Mouse (Mus musculus) left cerebral cortex, adult 11 months (tissue): ENCODE results near the gene Lrriq1.

Source experiments
- DNase-seq: peaks from one replicate; pipeline ENCODE4 v3.0.0; 2022; ENCODE audit warnings: low spot score

Gene Lrriq1

DNA sequence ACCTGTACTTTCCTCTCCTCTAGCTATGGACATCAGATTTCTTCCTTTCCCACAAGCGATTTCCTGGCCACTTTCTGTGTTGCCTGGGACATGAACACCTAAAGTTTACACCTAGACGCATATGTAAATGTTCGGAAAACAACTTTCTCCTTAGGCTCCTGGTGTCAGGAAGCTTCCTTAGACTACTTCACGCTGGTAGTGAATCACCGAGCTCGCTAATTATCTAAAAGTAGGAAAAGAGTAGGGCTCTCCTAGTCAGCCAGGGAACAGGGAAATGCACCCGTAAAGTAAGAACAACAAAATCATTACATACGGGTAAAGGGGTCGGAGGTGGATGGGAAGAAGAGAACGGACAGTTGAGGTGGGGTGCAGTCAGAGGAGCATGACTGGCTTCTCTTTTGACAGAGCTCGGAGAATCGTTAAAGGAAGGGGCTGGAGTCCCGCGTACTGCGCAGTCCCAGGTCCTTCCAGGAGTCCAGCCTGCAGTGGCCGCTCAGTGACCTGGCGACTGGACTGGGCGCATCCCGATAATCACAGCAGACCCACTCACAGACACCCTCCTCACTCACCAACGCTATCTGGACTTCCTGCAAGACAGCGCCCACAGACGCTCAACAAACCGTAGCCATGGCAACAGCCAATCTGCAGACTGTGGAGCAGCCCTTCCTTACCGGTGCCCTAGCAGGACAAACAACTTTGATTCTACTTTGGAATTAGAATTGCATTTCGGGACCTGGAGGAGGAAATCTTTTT, at the start of gene Lrriq1:
Gene Lrriq1 (minus strand): TSS at position 616 of the 753 bp plus-strand sequence.
- DNase-seq, result peak; percentile 80

DNA sequence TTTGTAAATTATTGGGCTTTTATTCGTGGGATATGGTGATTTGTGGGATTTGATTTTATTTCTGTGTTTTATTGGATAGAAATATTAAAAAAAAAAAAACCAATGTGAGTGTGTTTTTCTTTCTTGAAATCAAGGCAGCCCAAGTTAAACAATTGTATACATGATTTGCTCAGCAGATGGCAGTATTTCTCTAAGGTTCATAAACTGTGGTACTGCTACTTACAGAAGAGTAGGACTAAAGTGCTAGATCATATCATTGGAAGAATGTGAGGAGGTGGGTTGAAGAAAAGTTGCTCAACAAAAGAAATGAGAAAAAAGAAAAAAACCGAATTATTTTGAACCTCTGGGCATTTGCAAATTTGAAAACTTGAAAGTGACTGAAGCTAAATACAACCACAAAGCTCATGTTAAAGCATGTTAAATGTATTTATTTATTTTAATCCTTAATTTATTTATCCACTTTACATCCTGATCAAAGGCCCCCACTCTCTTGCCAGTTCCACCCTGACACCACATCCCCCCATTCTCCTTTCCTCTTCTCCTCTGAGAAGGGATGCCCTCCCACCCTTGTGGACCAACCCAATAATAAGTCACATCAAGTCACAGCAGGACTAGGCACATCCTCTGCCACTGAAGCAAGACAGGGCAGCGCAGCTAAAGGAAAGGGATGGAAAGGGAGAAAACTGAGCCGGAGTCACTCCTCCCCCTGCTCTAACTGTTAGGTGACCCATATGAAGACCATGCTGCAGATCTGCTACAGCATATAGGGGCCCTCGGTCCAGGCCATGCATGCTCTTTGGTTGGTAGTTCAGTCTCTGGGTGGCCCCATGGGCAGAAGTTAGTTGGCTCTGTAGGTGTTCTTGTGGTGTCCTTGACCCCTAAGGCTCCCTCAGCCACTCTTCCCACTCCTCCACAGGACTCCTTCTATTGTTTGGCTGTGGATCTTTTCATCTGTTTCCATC, 18.0 kb upstream of the Lrriq1 start:
- peak; percentile 24 for DNase-seq

DNA sequence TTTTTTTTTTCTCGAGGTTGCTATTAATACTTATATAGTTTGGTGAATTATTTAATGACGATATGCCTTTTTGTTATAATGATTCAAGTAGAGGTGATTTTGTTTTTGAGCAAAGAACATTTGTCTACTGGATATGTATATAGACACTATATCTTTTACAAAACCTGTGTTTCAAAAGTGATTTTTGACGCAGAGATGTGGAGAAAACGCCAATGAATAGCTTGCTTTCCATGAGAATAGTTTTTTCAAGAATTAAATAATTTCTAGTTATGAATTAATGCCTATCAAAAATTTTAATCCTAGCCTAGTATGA, 294 bp upstream of the Lrriq1 start:
- DNase-seq, result no peak

DNA sequence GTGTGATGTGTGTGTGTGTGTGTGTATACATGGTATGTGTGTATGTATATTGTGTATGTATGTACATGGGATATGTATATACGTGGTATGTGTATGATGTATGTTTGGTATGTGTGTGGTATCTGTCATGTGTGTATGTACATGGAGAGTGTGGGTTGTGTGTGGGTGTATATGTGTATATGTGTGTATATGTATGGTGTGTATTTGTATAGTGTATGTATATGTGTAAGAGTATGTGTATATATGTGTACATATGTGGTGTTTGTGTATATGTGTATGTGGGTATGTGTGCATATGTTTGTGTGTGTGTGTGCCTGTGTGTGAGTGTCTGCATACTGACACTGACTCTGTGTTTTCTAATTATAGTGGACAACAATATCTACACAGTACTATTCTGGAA, 9.5 kb downstream of the Lrriq1 start:
- no peak for DNase-seq

DNA sequence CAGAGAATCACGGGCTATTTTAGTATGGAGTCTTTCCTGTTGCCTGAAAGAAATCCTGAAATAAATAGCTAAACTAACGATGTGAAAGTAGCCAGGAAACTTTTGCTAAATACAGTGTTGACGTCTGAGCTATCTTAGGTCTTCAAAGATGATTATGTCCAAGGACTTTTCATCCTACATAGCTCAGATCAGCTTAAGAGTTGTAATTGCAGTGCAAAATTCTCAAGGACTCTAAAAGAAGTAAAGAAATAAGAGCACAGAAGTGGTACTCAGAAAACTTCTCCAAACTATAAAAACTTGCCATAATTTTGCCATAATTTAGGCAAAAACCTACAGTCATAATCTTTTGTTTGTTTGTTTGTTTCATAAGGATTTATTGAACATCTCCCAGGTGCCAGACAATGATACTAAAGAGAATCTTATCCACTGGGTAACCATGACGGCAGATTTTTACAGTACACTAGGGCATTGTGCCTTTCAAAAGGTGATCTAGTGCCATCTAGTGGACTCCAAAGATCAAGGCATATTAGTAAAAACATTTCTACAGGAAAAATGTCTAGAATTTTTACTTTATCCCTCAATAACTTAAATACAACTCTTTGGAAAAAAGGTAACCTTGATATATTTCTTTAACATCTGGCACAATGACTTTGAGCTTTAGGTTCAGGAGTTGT, 41.3 kb downstream of the Lrriq1 start:
- no peak for DNase-seq

DNA sequence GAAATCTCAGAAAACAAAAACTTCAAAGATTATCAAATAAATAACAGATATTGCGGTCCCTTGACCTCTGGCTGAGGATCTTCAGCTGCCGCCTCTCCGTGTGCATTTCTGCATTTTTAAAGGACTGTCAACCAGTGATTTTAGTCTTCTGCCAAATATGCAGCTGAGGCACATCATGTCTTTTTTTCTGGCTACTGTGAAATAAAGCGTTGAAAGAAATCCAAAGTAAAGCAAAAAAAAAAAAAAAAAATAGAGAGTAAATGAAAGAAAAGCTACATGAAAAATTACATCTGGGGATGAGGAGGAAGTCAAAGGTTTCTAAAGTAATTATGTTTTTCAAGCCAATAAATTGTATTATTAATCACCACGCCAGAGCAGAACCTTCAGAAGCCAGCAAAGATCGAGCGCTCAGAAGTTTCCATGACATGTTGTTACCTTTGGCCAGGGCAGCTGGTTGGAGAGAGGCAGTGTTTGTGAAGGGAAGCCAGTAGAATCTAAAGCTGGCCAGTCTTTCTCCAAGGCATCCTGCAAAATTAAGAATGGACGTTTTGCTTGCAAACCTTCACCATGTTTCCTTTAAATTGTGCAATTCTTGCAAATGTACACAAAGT, 90.2 kb downstream of the Lrriq1 start:
- DNase-seq, result no peak

DNA sequence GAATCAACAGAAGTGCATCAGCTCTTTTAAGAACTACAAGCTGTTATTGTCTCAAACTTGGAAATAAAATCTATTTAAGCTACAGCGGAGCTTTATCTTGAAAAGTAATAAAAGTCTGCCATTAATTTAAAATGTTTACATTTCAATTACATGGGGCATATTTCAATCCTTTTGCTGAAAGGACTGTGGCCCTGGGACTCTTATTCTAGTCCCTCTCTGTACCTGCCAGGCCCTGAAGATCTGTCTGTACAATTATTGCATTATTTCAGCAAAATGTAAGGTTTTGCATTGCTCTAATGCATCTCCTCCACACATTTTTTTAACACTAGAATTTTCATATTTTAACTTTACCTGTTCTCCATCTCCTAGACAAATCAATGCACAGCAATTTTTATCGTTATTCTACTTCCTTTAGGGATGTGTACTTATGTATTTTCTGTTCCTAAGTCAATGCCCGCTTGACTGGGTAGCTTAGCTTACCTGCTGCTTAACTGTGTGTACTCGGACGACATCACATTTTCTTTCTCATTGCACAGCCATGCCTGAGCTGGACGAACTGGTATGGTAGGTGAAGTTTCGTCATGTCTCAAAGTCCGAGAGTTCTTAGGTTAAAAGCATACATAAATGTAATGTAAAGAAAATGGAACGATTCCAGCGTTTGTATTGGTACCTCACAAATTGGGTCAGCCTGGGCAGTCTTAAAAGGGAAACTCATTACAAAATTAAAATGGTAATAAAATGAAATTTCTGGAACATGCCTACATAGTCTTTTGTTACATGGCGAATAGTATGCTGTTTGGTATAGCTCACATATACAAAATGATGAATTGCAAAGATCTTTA, 91.0 kb downstream of the Lrriq1 start:
- DNase-seq, result no peak

DNA sequence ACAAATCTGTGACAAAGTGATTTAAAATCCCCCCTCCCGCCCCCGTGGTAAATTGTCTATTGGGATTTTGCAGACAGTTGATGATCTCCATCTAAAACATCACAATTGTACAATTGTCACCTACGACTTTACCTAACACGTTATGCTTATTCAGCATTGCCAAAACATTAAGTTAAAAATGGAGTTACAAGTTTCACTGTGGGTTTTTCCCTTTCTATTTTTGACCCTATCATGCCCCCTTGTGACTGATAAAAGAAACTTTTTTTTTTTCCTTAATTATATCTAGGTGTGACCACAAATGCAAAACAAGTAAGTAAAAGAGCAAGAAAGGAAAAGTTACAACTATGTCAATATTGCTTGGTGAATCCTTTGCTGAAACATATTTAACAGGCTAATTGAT, 93.6 kb downstream of the Lrriq1 start:
- no peak for DNase-seq

DNA sequence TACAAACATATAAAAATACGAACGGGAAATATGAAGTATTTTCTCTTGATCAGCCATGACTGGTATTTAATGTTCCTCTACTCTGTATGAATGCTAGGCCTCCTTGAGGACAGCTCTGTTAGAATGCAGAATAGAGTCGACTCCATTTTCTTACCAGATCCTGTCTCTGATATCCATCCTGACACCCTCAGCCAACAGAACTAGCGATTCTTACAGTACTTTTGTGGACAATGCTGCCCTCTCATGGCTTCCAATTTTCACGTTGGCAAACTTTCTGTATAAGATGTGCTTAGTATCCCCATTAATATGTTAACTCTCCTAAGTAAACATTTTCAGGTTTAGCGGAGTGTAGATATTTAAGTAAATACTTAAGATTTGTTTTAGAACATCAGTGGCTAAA, 94.6 kb downstream of the Lrriq1 start:
- no peak for DNase-seq

DNA sequence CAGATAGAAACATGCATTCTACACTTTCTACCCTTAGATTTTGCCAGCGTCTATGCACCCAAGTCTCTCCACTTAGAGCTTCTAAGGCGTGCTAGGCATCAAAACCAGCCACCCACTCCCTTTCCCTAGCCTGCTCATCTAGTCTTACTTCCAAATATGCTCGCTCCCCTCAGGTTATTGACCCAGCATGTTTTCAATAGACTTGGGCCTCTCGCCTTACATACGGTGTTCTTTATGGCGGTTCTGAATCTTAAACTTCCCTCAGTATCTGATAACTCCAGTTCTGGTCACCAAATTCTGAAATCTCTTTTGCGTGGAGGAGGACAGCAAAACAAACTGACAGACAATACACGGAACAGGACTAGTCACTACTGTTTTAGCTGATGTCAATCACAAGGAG, 95.5 kb downstream of the Lrriq1 start:
- no peak for DNase-seq

DNA sequence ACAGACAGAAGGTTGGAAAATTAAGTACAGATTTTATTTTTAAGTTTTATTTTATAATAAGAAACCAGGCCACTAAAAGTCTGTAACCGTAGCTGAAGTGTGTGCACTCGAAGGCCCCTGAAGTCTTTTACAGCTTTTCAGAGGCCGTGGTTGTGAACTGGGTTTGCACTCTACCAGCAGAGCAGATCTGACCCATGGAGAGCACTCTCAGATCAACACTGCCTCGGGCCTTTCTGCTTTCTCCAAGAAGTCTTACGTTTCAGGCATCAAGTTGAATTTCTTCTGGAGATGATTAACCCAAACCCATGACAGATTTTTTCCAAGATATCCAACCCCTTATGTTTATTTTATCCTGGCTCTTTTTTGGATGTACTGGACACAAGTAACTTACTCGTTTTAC, 121.5 kb downstream of the Lrriq1 start:
- no peak for DNase-seq

DNA sequence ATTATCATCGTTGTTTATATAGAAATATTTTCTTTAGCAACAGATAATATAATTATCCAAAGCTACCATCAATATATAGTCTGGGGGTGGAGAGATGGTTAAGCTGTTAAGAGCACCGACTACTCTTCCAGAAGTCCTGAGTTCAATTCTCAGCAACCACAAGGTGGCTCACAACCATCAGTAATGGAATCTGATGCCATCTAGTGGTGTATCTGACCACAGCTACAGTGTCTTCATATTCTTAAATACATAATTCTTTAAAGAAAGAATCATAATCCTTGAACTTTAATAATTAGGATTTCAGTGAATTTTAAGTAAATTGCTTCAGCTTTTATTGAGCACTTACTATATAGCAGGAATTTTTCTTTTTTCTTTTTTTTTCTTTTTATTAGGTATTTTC, 128.0 kb downstream of the Lrriq1 start:
- no peak for DNase-seq

DNA sequence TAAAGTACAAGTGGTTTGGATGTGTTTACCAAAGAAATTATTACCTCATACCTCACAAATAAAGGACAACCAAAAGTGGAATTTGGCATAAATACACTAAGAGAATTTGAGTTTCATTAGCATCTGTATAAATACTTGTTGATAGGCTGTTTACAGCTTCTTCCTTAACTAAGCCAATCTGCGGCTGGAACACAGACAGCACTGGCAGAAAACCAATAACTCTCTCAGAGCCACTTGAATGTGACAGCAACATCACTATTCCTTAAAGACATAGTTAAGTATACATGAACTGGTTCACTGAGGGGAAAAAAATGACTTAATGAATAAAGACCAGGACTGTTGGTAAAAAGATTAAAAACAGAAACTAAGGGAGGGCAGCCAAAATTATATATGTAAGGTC, 150.0 kb downstream of the Lrriq1 start:
- no peak for DNase-seq

DNA sequence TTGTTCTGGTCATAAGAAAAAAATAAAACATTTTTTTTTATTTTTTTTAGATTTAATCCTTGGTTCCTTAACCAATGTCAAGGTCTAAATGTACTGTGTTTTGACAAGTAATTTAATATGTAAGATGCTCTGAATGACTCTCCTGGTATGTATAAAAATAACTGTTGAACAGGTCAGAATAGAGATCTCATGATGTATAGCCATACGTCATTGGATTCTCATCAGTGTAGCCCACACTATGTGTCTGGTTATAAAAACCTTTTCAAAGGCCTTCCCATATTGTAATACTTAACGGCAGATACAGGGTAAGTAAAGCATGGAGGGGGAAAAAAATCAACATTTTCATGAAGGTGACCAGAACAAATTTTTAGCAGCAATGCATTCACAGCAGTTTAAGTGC, 186.5 kb downstream of the Lrriq1 start:
- DNase-seq, result no peak

DNA sequence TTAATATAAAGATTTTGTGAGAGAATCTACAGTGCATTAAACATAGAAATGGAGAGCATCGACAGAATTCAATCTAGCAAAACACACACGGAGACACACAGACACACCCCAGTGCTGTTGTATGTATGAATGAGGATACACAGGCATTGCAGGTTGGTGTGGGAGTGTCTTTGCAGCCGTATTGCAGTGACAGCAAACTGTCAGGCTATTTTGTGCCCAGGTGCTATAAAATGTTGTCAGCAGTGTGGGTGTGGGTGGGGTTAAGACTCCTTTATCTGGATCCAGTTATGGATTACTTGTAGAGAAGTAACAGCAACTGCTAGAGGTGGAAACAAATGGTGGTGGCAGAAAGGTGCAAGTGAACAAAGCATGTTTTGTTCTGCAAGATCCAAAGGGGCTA, 189.5 kb downstream of the Lrriq1 start:
- DNase-seq, result no peak

DNA sequence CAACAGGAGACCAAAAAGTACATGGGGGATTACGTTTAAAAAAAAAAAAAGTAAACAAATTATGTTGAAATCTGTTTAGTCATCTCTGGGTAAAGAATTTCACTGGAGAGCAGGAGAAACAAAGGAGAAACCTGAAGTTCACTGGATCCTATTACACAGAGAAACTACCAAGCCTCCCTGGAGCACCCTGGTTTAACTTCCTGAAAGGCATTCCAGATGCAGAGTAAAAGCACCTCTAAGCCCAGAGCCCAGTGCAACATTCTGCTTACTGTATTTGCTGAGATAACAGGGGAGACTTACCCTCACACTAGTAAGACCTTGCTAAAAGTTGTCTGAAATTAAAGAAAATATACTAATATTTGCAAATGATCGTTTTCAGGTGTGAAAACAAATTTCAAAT, 191.1 kb downstream of the Lrriq1 start:
- DNase-seq, result no peak

DNA sequence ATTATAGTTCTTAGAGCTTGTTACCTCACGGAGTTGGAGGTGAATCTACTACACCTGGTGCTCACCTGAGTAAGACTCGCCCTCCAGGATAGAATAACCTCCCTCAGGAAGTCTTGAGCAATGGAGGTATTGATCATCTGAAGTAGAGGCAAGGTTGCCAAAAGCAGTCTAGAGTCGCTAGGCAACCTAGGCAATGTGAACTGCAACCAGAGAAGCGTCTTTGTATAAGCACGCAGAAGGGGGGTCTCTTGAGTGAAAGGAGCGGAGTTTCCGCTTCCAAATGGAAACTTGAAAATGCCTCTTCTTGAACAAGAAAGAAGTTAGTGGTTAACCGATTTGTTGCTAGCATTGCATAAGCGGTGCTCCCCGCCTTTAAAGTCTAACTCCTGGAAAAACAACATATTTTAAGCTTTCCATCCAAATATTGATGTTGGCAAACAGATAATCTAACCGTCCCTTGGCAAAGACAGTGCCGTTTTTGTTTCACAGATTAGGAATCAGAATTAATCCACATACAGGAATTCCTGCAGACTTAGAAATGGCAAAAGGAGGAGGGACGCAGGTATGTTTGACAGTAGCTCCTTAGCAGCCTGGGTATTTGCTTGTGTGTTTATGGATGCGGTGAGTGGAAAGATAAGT, 201.0 kb downstream of the Lrriq1 start:
- DNase-seq, result no peak

DNA sequence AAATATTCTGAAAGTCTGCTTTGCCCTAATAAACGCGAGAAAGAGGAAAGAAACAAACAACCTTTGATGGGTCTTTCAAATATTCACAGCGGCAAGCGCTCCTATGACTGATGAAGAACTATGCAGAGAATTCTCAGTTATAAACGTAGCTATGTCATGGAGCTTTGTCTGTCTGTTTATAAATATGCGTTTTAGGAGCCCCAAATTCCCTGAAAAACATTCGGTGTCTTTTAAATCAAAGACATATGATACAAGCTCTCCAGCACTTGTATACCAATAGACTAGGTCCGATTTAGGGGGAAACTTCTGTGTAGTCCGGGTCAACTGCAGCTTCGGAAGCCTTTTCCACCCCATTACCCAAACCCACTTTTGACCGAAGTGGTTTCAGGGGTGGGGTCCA, 205.2 kb downstream of the Lrriq1 start:
- no peak for DNase-seq

DNA sequence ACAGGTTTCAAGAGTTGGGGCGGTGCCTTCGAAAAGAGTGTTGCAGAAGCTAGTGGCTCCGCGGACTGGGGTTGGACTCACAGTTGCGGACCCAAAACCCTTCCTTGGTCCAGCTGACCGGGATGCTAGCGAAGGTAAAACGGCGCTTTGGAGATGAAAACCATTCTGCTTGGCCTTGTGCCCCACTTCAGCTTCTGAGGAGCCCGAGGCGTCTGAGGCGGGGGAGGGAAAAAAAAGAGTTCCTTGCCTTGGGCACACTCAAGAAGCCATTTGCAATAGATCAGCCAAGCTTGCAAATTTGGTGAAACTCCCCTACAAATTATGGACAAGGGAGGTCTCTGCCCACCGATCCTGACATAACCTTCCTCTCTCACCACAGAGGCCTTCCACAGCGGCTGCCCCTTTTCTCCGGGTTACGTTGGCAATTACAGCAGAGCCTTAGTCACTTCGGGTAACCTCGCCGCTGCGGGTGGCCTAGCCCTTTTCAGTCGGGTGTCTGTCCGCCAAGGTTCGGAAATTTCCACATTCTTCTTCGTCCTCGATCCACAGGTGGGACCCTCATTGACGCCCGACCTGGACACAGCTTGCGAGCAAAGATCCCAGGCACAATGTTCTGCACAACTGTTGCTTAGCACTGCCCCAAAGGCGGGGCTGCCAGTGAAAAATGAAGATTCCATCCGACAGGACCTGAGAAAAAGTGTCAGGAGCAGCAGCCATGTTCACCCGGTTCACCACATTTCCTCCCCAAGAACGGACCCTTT, 206.2 kb downstream of the Lrriq1 start, which contains the start of gene Alx1:
Gene Alx1 (minus strand): TSS at position 486 of the 761 bp plus-strand sequence.
- DNase-seq, result no peak

DNA sequence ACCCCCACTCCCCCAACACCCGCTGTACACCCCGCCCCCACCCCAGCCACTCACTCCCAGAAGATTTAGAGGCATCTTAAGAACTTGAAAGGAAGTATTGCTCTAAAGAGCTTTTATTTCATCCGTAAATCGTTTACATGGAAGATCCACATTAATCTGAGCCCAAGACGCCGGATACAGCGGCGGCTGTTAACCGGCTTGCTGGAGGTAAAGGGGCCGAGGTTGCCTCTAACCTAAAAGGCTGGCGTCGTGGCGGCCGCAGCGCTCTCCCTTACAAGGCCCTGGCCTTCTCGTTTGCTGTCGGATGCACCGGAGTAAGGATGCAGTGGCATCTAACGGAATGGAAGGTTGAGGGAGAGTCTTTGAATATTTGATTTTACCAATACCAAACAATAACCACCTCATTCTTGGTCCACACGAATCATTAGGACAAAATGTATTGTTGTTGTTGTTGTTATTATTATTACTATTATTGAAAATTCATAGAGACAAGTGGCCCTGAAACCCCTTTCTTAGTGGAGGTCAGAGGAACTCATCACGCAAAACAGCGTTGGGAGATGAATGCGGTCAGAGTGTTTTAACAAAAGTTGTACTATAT, 206.9 kb downstream of the Lrriq1 start:
- DNase-seq, result no peak
